Mouse (Mus musculus): ENCODE data around the gene Olfr1330.
"Not testable (repeated sequence)": the region's sequence is repeated elsewhere in the genome, so short reads cannot be mapped to it uniquely, and the experiment has no call there.

Olfr1330 gene

GRCm38 (mm10) chr4:118888297-118888696 is at the start of gene Olfr1330:
TSS of gene Olfr1330 (plus strand) at chr4:118888597.
- no peak for DNase-seq (ENCODE audit: low spot score)

- DNase-seq (ENCODE audit: low spot score), result no peak
Measured at GRCm38 (mm10) chr4:118861791-118862190, 26.6 kb upstream of the Olfr1330 start.

GRCm38 (mm10) chr4:118862704-118863103 is 25.7 kb upstream of the Olfr1330 start:
- DNase-seq (ENCODE audit: low spot score), result peak; percentile 33

GRCm38 (mm10) chr4:118864349-118864748 is 24.0 kb upstream of the Olfr1330 start, which contains the start of gene Olfr1331:
TSS of gene Olfr1331 (plus strand) at chr4:118864649.
- DNase-seq (ENCODE audit: low spot score), result no peak

GRCm38 (mm10) chr4:118867566-118867965 is 20.8 kb upstream of the Olfr1330 start:
- DNase-seq (ENCODE audit: low spot score), result no peak

- no peak for DNase-seq (ENCODE audit: low spot score)
Measured at GRCm38 (mm10) chr4:118901981-118902380, 13.6 kb downstream of the Olfr1330 start.

- DNase-seq (ENCODE audit: low spot score), result not testable (repeated sequence)
Measured at GRCm38 (mm10) chr4:118917365-118917764, 29.0 kb downstream of the Olfr1330 start, which contains the start of gene Olfr1329. TSS of gene Olfr1329 (minus strand) at chr4:118917465.

GRCm38 (mm10) chr4:118931326-118931725 is 42.9 kb downstream of the Olfr1330 start:
- DNase-seq (ENCODE audit: low spot score), result not testable (repeated sequence)

GRCm38 (mm10) chr4:118938512-118938911 is 50.1 kb downstream of the Olfr1330 start, which contains the start of gene Olfr1328:
TSS of gene Olfr1328 (minus strand) at chr4:118938612.
- DNase-seq (ENCODE audit: low spot score), result no peak

All from retina, embryonic 14.5 days (tissue).